Mouse (Mus musculus) CH12.LX (cell line): ENCODE results near the gene Lrrtm4. TPM values are rescaled to one million over a fixed set of nuclear protein-coding genes. Genes with fewer than 3 reads are reported as not detected.

ENCODE experiments used
- DNase-seq: peaks from one replicate; pipeline ENCODE4 v3.0.0-alpha.2; 2013; ENCODE audit errors: extremely low read depth
- H3K27ac ChIP-seq: 2 replicates; pipeline ENCODE4 v1.5.1; 2012; ENCODE audit warnings: low read depth, mild to moderate bottlenecking, control low read depth, moderate library complexity; ENCODE audit not compliant: insufficient read depth
- H3K27me3 ChIP-seq: replicated peaks from 2 replicates; pipeline ENCODE3; 2012; ENCODE audit warnings: inconsistent platforms
- H3K36me3 ChIP-seq, 2 experiments: replicated peaks in 1 of 2; 2 replicates each; pipeline versions ENCODE3 to v1.6.1; 2012; ENCODE audit warnings: inconsistent platforms in 1 of 2, low read length in 1 of 2, mild to moderate bottlenecking in 1 of 2, mixed read lengths in 1 of 2, moderate library complexity in 1 of 2; ENCODE audit not compliant: control insufficient read depth in 1 of 2, insufficient read depth in 1 of 2
- H3K4me1 ChIP-seq, 2 experiments: 2 replicates each; pipeline ENCODE4 v1.6.1; 2012; ENCODE audit warnings: inconsistent platforms in 1 of 2, moderate library complexity in 1 of 2; ENCODE audit not compliant: insufficient read depth in 2 of 2, control insufficient read depth in 1 of 2
- H3K4me2 ChIP-seq: 2 replicates; pipeline ENCODE4 v1.6.1; 2012; ENCODE audit warnings: low read depth, mild to moderate bottlenecking, control low read depth; ENCODE audit not compliant: poor library complexity, insufficient read depth, severe bottlenecking
- H3K4me3 ChIP-seq, 3 experiments: fragments of 150-350 bp in 1 of 3; sonication (generic) in 1 of 3; replicated peaks in 1 of 3; 2 replicates each; pipeline versions ENCODE3 to v1.5.1; 2011 to 2012; ENCODE audit warnings: low read depth in 2 of 3, low read length in 2 of 3, mild to moderate bottlenecking in 2 of 3, moderate library complexity in 2 of 3, control low read depth in 1 of 3, improper control_type of control experiment in 1 of 3, inconsistent platforms in 1 of 3, mixed read lengths in 1 of 3; ENCODE audit not compliant: poor library complexity in 1 of 3
- H3K79me2 ChIP-seq: replicated peaks from 2 replicates; pipeline ENCODE4 v1.6.1; 2012; ENCODE audit warnings: mild to moderate bottlenecking, moderate library complexity; ENCODE audit not compliant: control insufficient read depth, poor library complexity, insufficient read depth, severe bottlenecking; ENCODE audit errors: extremely low read depth
- H3K9ac ChIP-seq: 2 replicates; pipeline ENCODE4 v1.6.1; 2012; ENCODE audit warnings: low read depth, mild to moderate bottlenecking, control low read depth, moderate library complexity; ENCODE audit not compliant: insufficient read depth
- H3K9me3 ChIP-seq: replicated peaks from 2 replicates; pipeline ENCODE3; 2012; ENCODE audit warnings: low read length, inconsistent platforms, mixed read lengths
- CHD2 ChIP-seq: IDR thresholded peaks from 2 replicates; pipeline ENCODE4 v1.6.1; 2011; ENCODE audit warnings: low read length, improper control_type of control experiment
- E2F4 ChIP-seq: IDR thresholded peaks from 2 replicates; pipeline ENCODE4 v1.6.1; 2011; ENCODE audit warnings: low read depth, low read length, improper control_type of control experiment; ENCODE audit not compliant: insufficient replicate concordance
- ELF1 ChIP-seq: IDR thresholded peaks from 2 replicates; pipeline ENCODE4 v1.6.1; 2014; ENCODE audit warnings: low read depth, mild to moderate bottlenecking, inconsistent platforms, low read length, improper control_type of control experiment
- EP300 ChIP-seq: IDR thresholded peaks from 2 replicates; pipeline ENCODE4 v1.6.1; 2011; ENCODE audit warnings: low read length, improper control_type of control experiment
- HCFC1 ChIP-seq: IDR thresholded peaks from 2 replicates; pipeline ENCODE4 v1.6.1; 2012; ENCODE audit warnings: low read depth, mild to moderate bottlenecking, inconsistent platforms, low read length, improper control_type of control experiment
- JUND ChIP-seq: conservative IDR thresholded peaks from 2 replicates; pipeline ENCODE4 v1.6.1; 2011; ENCODE audit warnings: low read depth, low read length, improper control_type of control experiment
- MAX ChIP-seq: IDR thresholded peaks from 2 replicates; pipeline ENCODE4 v1.6.1; 2011; ENCODE audit warnings: low read length, improper control_type of control experiment
- MAZ ChIP-seq: IDR thresholded peaks from 2 replicates; pipeline ENCODE4 v1.6.1; 2012; ENCODE audit warnings: low read depth, mild to moderate bottlenecking, inconsistent platforms, low read length, improper control_type of control experiment, moderate library complexity
- MEF2A ChIP-seq: IDR thresholded peaks from 2 replicates; pipeline ENCODE4 v1.6.1; 2014; ENCODE audit warnings: low read depth, mild to moderate bottlenecking, inconsistent platforms, low read length, improper control_type of control experiment, borderline replicate concordance
- MXI1 ChIP-seq: IDR thresholded peaks from 2 replicates; pipeline ENCODE4 v1.6.1; 2011; ENCODE audit warnings: mild to moderate bottlenecking, low read depth, low read length, improper control_type of control experiment
- MYC ChIP-seq: IDR thresholded peaks from 2 replicates; pipeline ENCODE4 v1.6.1; 2011; ENCODE audit warnings: low read depth, mild to moderate bottlenecking, improper control_type of control experiment, low read length
- POLR2A ChIP-seq: IDR thresholded peaks from 2 replicates; pipeline ENCODE4 v1.6.1; 2011; ENCODE audit warnings: low read depth, mild to moderate bottlenecking, improper control_type of control experiment, low read length
- POLR2AphosphoS2 ChIP-seq: IDR thresholded peaks from 2 replicates; pipeline ENCODE4 v1.6.1; 2011; ENCODE audit warnings: low read depth, low read length, improper control_type of control experiment
- RAD21 ChIP-seq: IDR thresholded peaks from 2 replicates; pipeline ENCODE4 v1.6.1; 2011; ENCODE audit warnings: low read depth, mild to moderate bottlenecking, low read length, improper control_type of control experiment, moderate library complexity
- RCOR1 ChIP-seq: conservative IDR thresholded peaks from 2 replicates; pipeline ENCODE4 v1.6.1; 2012; ENCODE audit warnings: low read depth, mild to moderate bottlenecking, inconsistent platforms, low read length, improper control_type of control experiment
- SIN3A ChIP-seq: IDR thresholded peaks from 2 replicates; pipeline ENCODE4 v1.6.1; 2012; ENCODE audit warnings: low read length, improper control_type of control experiment, inconsistent platforms
- SMC3 ChIP-seq: IDR thresholded peaks from 2 replicates; pipeline ENCODE4 v1.6.1; 2011; ENCODE audit warnings: low read depth, low read length, improper control_type of control experiment
- TBP ChIP-seq: conservative IDR thresholded peaks from 2 replicates; pipeline ENCODE4 v1.6.1; 2011; ENCODE audit warnings: low read depth, low read length, improper control_type of control experiment
- TCF12 ChIP-seq: IDR thresholded peaks from 2 replicates; pipeline ENCODE4 v1.6.1; 2014; ENCODE audit warnings: low read depth, mild to moderate bottlenecking, inconsistent platforms, low read length, improper control_type of control experiment
- UBTF ChIP-seq: IDR thresholded peaks from 2 replicates; pipeline ENCODE4 v1.6.1; 2012; ENCODE audit warnings: low read depth, mild to moderate bottlenecking, inconsistent platforms, low read length, improper control_type of control experiment, moderate library complexity
- USF2 ChIP-seq: conservative IDR thresholded peaks from 2 replicates; pipeline ENCODE4 v1.6.1; 2011; ENCODE audit warnings: low read depth, low read length, improper control_type of control experiment
- dilution Hi-C: fragments of 300-500 bp; cut with MboI; formaldehyde crosslinking; loops from 2 replicates; pipeline ENCODE4 v1.14.3; 2020; ENCODE audit warnings: low sequenced_read_pairs; ENCODE audit not compliant: extremely low pct_unique_long_range_greater_than_20kb, extremely low pct_ligation_motif_present
- in situ Hi-C: fragments of 300-500 bp; cut with MboI; formaldehyde crosslinking; loops from 3 replicates; pipeline ENCODE4 v1.14.3; 2019; ENCODE audit warnings: low sequenced_read_pairs, low pct_ligation_motif_present, low pct_unique_long_range_greater_than_20kb, mixed read lengths
- polyA plus RNA-seq: library from polyadenylated mRNA; unstranded; fragments of >175 nt; gene quantifications from 2 replicates; pipeline ENCODE4 v1.2.1, GENCODE M21; 2012; ENCODE audit warnings: low read depth; ENCODE audit not compliant: insufficient read length
- total RNA-seq, 2 experiments: library from RNA; depleted of rRNA; stranded (reverse); fragments of 300-350 nt in 1 of 2; fragments of >200 nt in 1 of 2; gene quantifications; 2 replicates each; pipeline ENCODE4 v1.2.3; 2012 to 2014

Gene Lrrtm4
- total and polyA plus RNA-seq, 3 experiments: not detected

DNA sequence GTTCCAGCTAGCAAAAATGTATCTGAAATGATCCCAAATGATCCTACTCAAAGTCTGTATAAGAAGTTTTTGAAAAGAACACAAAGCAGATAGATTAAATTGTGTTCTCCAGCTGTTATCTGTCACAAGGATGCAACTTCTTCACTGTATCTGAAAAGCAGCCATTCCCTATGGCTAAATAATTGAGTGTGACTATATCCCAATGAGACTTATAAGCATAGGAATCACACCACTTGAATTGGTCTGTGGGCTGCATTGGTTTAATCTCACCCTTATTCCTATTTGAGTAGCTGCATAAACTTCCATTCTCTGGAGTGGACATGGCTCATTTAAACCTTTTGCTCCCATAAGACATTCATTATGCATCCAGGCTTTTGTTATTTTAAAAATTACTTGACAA lies 245.9 kb downstream of the Lrrtm4 start:
- in situ Hi-C loops (no loop called here), dilution Hi-C loops (no loop called here)
- H3K79me2 ChIP-seq: no peaks in the 10 kb centered on the region
- no peak for DNase-seq
- H3K4me2 ChIP-seq: no peak overlapping the region
- H3K36me3 ChIP-seq: no peaks in the 10 kb centered on the region
- H3K27me3 ChIP-seq: no peaks in the 10 kb centered on the region
- no peak overlapping the region for H3K27ac ChIP-seq
- peaks cover 13% of the 10 kb centered on the region for H3K9me3 ChIP-seq
- no peaks in the 10 kb centered on the region for H3K4me1 ChIP-seq
- TF ChIP-seq MAZ (no peak), USF2 (no peak), SIN3A (no peak), CHD2 (no peak)
- H3K4me3 ChIP-seq: no peak overlapping the region
- no peak overlapping the region for H3K9ac ChIP-seq

DNA sequence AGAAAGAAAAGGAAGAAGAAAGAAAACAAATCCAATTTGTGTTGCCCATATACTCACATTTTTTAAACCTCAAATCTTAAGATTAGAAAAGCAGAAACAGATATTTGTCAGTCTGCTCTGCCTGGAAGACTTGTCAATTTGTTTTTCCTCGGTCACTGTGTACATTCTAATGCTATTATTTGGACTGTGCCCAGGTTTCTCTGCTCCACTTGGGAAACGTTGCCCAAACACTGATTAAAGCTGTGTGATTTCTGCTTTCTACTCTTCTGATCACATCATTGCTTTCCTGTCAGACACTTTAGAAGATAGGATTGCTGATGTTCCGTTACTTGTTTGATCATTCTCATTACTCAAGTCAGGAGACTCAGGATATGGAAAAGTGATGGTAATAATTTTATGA lies 247.1 kb downstream of the Lrrtm4 start:
- Histone ChIP-seq H3K27ac (no peak overlapping the region), H3K4me3 (no peak overlapping the region), H3K79me2 (no peaks in the 10 kb centered on the region), H3K9ac (no peak overlapping the region), H3K4me2 (no peak overlapping the region), H3K36me3 (no peaks in the 10 kb centered on the region), H3K27me3 (no peaks in the 10 kb centered on the region), H3K4me1 (no peaks in the 10 kb centered on the region), H3K9me3 (peaks cover 16% of the 10 kb centered on the region)
- no peak for TF ChIP-seq RAD21
- no peak for TF ChIP-seq CHD2
- no peak for TF ChIP-seq MEF2A
- no peak for TF ChIP-seq TBP
- no peak for TF ChIP-seq MYC
- no peak for TF ChIP-seq JUND
- no peak for TF ChIP-seq EP300
- in situ Hi-C loops: no loop called here
- dilution Hi-C loops: no loop called here
- no peak for DNase-seq

DNA sequence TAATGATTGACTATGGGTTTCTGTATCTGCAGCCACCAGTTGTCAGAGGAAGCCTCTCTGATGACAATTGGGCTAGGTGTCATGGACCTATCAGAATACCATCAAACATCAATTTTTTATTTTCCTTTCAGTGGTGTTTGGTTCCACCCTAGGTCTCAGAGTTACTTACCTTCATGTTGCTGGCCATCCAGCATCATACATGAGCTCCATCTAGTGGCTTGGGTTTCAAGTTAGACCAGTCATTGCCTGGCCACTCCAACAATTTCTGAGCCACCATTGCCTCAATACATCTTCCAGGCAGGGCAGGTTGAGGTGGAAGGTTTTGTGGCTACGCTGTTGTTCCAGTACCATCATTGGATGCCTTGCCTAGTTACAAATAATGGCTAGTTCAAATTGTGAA lies 268.3 kb downstream of the Lrrtm4 start:
- Histone ChIP-seq H3K36me3 (no peaks in the 10 kb centered on the region), H3K9me3 (peaks cover 30% of the 10 kb centered on the region), H3K9ac (no peak overlapping the region), H3K79me2 (no peaks in the 10 kb centered on the region), H3K27ac (no peak overlapping the region), H3K4me3 (no peak overlapping the region), H3K4me2 (no peak overlapping the region), H3K27me3 (no peaks in the 10 kb centered on the region), H3K4me1 (no peaks in the 10 kb centered on the region)
- no peak for DNase-seq
- TF ChIP-seq CHD2: no peak
- no peak for TF ChIP-seq TCF12
- TF ChIP-seq MAX: no peak
- TF ChIP-seq USF2: no peak
- TF ChIP-seq RCOR1: no peak
- no peak for TF ChIP-seq MAZ
- no peak for TF ChIP-seq SMC3
- TF ChIP-seq UBTF: no peak
- TF ChIP-seq HCFC1: no peak
- no peak for TF ChIP-seq POLR2AphosphoS2
- no peak for TF ChIP-seq RAD21
- no peak for TF ChIP-seq E2F4
- TF ChIP-seq MXI1: no peak
- no peak for TF ChIP-seq POLR2A
- no peak for TF ChIP-seq ELF1
- TF ChIP-seq TBP: no peak
- in situ Hi-C loops (no loop called here), dilution Hi-C loops (no loop called here)
